Mouse (Mus musculus) G1E (cell line): ENCODE data around the gene Gm4952.

Experiments used
- CTCF ChIP-seq: IDR thresholded peaks from 2 replicates; pipeline ENCODE4 v1.5.1; 2012; ENCODE audit warnings: low read depth, low read length, inconsistent platforms, mixed read lengths
- GATA1 ChIP-seq: IDR thresholded peaks from 2 replicates; pipeline ENCODE4 v1.6.1; 2012; ENCODE audit warnings: borderline replicate concordance, low read length, inconsistent platforms, mixed read lengths
- TAL1 ChIP-seq: conservative IDR thresholded peaks from 2 replicates; pipeline ENCODE4 v1.6.1; 2012; ENCODE audit warnings: low read depth, low read length, inconsistent platforms, mixed read lengths

DNA sequence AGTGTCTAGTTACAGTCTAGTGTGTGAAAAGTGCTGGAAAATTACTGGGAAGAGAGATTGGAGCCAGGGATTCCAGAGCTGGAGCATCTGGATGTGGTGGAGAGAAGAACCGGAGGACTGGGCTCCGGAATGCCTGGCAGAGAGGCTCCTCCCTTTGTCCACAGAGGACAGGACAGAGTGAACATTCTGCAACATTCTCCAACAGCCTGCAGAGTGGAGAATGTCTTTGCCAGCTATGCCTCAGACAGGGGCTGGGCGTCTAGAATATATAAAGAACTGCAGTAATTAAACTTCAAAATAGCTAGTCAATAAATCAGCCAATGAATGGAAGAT is 2.7 kb upstream of the Gm4952 start:
- TF ChIP-seq CTCF: no peak
- no peak for TF ChIP-seq GATA1
- TF ChIP-seq TAL1: no peak
